ENCODE assay signal across 27 mouse cellular contexts in the genomic region with DNA sequence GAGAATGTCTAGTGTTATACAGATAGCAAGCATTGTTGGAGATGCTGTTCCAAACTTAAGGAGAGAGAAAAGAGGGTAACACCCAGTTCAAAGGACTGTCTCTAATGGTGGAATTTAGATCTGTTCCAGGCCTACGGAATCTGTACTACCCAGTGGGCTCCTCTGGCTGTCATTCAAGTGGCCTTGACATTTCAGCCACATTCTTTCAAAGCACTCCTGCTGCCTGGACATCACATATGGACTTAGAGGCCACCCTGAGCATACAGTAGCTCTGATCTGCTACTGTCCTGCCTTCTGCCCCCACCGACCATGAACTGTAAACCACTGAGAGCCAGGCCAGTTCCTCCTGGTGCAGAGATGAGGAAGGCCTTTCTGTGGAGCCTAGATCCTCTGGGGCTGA. TPM values are rescaled to one million over a fixed set of nuclear protein-coding genes. Genes with fewer than 3 reads are reported as not detected.
A peak's percentile ranks its signal among the peaks of the same experiment; 100 is the strongest.
DNase-seq lines count a peak whose midpoint lies in the region; ATAC-seq lines count a peak whose summit lies in the region.
"Had no signal": no experiment of that assay in that cellular context is flagged by ENCODE, and none has a peak within 500 bp of the region (broad histone marks: within the 10 kb centered on the region; RNA-seq: fewer than 3 reads in every experiment).

No protein-coding gene starts in this region.

- intact Hi-C loops in gastrocnemius, postnatal 36 days (cut with DNase I), result no loop called here

- H3K4me3 ChIP-seq in midbrain, embryonic 15.5 days, result no peak overlapping the region
- H3K4me3 ChIP-seq: embryonic facial prominence, embryonic 13.5 days; embryonic facial prominence, embryonic 15.5 days; erythroblast, embryonic 14.5 days; forebrain, embryonic 10.5 days; forebrain, embryonic 12.5 days had no signal

- WGBS in midbrain, embryonic 15.5 days, result 69% methylated on average over 2 of the region's 2 CpGs

- DNase-seq in adrenal gland, adult (ENCODE audit: inconsistent age in 2 of 2, low spot score in 1 of 2), result peak; percentile 61 to 79
- no peak for DNase-seq in adrenal gland, postnatal 4 days (ENCODE audit: low spot score in 2 of 2)
- peak; percentile 33 for DNase-seq in adrenal gland, adult 8-10 months
- DNase-seq in adrenal gland, postnatal 14 days, result peak; percentile 39
- peak; percentile 46 to 50 for DNase-seq in adrenal gland, postnatal 36 days
- DNase-seq in gastrocnemius, postnatal 36 days, result no peak
- DNase-seq: B cell, adult 2 months; cerebellum, adult 11 months; cerebellum, adult 18-20 months; cerebellum, adult 8-10 months; cerebellum, adult 9-11 months; cerebellum, postnatal 14 days; cerebellum, postnatal 36 days; embryo, embryonic 11 days had no signal

- ATAC-seq in midbrain, embryonic 15.5 days (replicated peaks), result no peak
- ATAC-seq: activated CD4-positive, CD25-positive, alpha-beta regulatory T cell, adult 4 months; CD4-positive, CD25-positive, alpha-beta regulatory T cell, adult 4 months; forebrain, embryonic 14.5 days; forebrain, embryonic 16.5 days; Patski had no signal

- no peaks in the 10 kb centered on the region for H3K36me3 ChIP-seq in midbrain, embryonic 15.5 days (replicated peaks)
- H3K36me3 ChIP-seq: embryonic facial prominence, embryonic 13.5 days; embryonic facial prominence, embryonic 15.5 days; forebrain, embryonic 10.5 days; forebrain, embryonic 12.5 days; G1E had no signal

- no peaks in the 10 kb centered on the region for H3K4me1 ChIP-seq in midbrain, embryonic 15.5 days
- H3K4me1 ChIP-seq: embryonic facial prominence, embryonic 13.5 days; embryonic facial prominence, embryonic 15.5 days; forebrain, embryonic 10.5 days; forebrain, embryonic 12.5 days had no signal

- H3K27ac ChIP-seq in midbrain, embryonic 15.5 days, result no peak overlapping the region
- H3K27ac ChIP-seq: embryonic facial prominence, embryonic 13.5 days; embryonic facial prominence, embryonic 15.5 days; forebrain, embryonic 10.5 days; forebrain, embryonic 12.5 days had no signal

- H3K4me2 ChIP-seq in midbrain, embryonic 15.5 days, result no peak overlapping the region
- H3K4me2 ChIP-seq: embryonic facial prominence, embryonic 13.5 days; embryonic facial prominence, embryonic 15.5 days; forebrain, embryonic 12.5 days had no signal

- H3K9ac ChIP-seq in midbrain, embryonic 15.5 days, result no peak overlapping the region
- H3K9ac ChIP-seq: embryonic facial prominence, embryonic 13.5 days; embryonic facial prominence, embryonic 15.5 days; forebrain, embryonic 12.5 days had no signal

- no peaks in the 10 kb centered on the region for H3K9me3 ChIP-seq in midbrain, embryonic 15.5 days
- H3K9me3 ChIP-seq: embryonic facial prominence, embryonic 13.5 days; embryonic facial prominence, embryonic 15.5 days; forebrain, embryonic 10.5 days; forebrain, embryonic 12.5 days; G1E had no signal

- H3K27me3 ChIP-seq in midbrain, embryonic 15.5 days (replicated peaks), result no peaks in the 10 kb centered on the region
- H3K27me3 ChIP-seq: CH12.LX; embryonic facial prominence, embryonic 15.5 days; forebrain, embryonic 12.5 days; Patski had no signal

RNA-seq across cellular contexts. Expression of a gene that starts 17.9 kb away (rescaled TPM):
- 100 to 1,000 TPM; 225 to 235 TPM for total RNA-seq in adrenal gland, postnatal 4 days (2021)
- 100 to 1,000 TPM; 168 to 275 (median 198) TPM for total RNA-seq in adrenal gland, adult 8-10 months (2022)
- 151 and 154 TPM in 2 replicates for total RNA-seq in adrenal gland, postnatal 14 days (2021)
- 100 to 1,000 TPM; 168 to 216 TPM for total RNA-seq in adrenal gland, postnatal 36 days (2021)
- total RNA-seq in gastrocnemius, postnatal 36 days (2021), result 10 to 100 TPM in 1 of 2 experiments, 1 to 10 TPM in 1; 9.8 to 10.5 TPM
- polyA plus RNA-seq in midbrain, embryonic 15.5 days (2015; fragmentation: Nextera tagmentation; extraction: Ambion mirVana), result 533 and 542 TPM in 2 replicates

RNA-seq across cellular contexts. Expression of a gene that starts 45.1 kb away (rescaled TPM):
- 10 to 100 TPM; 64.1 to 66.0 TPM for total RNA-seq in adrenal gland, postnatal 4 days (2021)
- total RNA-seq in adrenal gland, adult 8-10 months (2022), result 100 to 1,000 TPM in 3 of 4 experiments, 10 to 100 TPM in 1; 98.3 to 127 (median 119) TPM
- total RNA-seq in adrenal gland, postnatal 14 days (2021), result 55.5 and 58.6 TPM in 2 replicates
- 10 to 100 TPM; 84.0 to 93.2 TPM for total RNA-seq in adrenal gland, postnatal 36 days (2021)
- total RNA-seq in gastrocnemius, postnatal 36 days (2021), result 10 to 100 TPM; 48.4 to 52.3 TPM
- polyA plus RNA-seq in midbrain, embryonic 15.5 days (2015; fragmentation: Nextera tagmentation; extraction: Ambion mirVana), result 81.2 and 84.4 TPM in 2 replicates

Comparison
In these comparisons a context has a peak if more than half of its experiments do, and no peak if none do; other contexts are left out.
1. DNase-seq: peak in adrenal gland, adult (2 of 2), adrenal gland, adult 8-10 months (single experiment), adrenal gland, postnatal 14 days (single experiment) and adrenal gland, postnatal 36 days (2 of 2); none in adrenal gland, postnatal 4 days (0 of 2) and gastrocnemius, postnatal 36 days (0 of 2).
2. RNA of a gene that starts 17.9 kb away (total RNA-seq): 225 to 235 TPM in adrenal gland, postnatal 4 days, 168 to 216 TPM in adrenal gland, postnatal 36 days, 168 to 275 TPM in adrenal gland, adult 8-10 months and 151 to 154 TPM in adrenal gland, postnatal 14 days; 9.8 to 10.5 TPM in gastrocnemius, postnatal 36 days; every median in the first group is over 10 times any median in the second.